Mouse (Mus musculus) testis, postnatal 10 days (tissue): ENCODE measurements around the gene Adgrb2.

Source experiments
- DNase-seq: peaks from one replicate; pipeline ENCODE4 v3.0.0; 2021; ENCODE audit warnings: low spot score

Adgrb2 gene

GRCm38 (mm10) chr4:130031146-130031545 is 46.5 kb downstream of the Adgrb2 start:
- DNase-seq: no peak

DNA sequence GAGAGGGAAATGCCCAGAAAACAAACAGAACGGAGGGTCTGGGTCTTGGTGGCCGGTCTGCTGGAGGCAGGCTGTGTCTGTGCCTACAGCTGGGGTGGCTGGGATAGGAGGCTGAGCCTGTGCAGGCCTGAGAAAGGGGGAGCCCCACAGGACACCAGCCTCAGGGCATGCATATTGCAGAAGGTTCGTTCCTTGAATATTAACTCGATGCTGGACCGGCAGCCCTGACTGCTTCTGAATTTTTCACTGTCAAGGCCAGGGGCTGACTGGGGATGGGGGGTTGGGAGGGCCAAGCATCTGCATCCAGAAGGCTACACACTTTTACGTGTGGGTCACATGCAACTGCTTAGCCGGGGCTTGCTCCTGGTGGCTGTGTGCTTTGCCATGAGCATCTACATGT is 48.8 kb downstream of the Adgrb2 start:
- DNase-seq: no peak

- DNase-seq: no peak
Measured at GRCm38 (mm10) chr4:130036112-130036511, 51.4 kb downstream of the Adgrb2 start.

GRCm38 (mm10) chr4:130036573-130037401 is 52.1 kb downstream of the Adgrb2 start:
- DNase-seq: peak; percentile 77

DNA sequence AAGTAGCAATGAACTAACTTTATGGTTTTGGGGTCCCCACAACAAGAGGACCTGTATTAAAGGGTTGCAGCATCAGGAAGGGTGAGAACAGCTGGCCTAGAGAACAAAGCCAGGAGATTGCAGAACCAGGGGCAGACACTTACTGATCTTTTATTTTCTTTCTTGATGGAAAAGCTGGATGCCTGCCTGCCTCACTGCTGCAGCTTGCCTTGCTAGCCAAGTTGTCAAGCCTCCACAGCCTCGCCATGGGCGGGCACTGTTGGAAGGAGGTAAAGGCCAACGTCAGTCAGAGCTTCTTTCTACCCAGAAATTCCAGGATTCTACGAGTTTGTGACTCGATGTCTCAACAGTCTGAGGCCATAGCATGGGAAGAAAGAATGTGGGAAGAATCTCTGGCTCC is 54.7 kb downstream of the Adgrb2 start:
- no peak for DNase-seq

GRCm38 (mm10) chr4:130041076-130041475 is 56.4 kb downstream of the Adgrb2 start:
- DNase-seq: no peak

GRCm38 (mm10) chr4:130044211-130044610 is 59.5 kb downstream of the Adgrb2 start:
- DNase-seq: no peak

DNA sequence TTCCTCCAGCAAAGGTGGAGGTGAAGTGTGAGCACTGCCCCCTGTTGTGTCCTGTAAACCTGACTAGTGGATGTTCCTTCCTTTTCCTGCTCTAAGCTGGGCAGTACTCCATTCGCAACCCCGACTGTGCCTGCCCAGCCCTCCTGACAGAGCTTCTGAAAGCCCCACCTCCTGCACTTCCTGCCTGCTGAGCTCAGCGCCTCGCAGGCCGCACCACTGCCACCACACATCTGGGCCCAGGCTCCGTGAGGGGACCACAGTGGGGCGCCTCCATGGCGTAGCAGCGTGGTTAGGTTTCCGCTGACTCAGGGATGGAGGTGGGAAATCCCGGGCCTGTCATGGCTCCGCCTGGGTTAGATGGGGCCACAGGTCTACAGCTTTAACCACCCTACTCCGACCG is 60.9 kb downstream of the Adgrb2 start:
- no peak for DNase-seq

DNA sequence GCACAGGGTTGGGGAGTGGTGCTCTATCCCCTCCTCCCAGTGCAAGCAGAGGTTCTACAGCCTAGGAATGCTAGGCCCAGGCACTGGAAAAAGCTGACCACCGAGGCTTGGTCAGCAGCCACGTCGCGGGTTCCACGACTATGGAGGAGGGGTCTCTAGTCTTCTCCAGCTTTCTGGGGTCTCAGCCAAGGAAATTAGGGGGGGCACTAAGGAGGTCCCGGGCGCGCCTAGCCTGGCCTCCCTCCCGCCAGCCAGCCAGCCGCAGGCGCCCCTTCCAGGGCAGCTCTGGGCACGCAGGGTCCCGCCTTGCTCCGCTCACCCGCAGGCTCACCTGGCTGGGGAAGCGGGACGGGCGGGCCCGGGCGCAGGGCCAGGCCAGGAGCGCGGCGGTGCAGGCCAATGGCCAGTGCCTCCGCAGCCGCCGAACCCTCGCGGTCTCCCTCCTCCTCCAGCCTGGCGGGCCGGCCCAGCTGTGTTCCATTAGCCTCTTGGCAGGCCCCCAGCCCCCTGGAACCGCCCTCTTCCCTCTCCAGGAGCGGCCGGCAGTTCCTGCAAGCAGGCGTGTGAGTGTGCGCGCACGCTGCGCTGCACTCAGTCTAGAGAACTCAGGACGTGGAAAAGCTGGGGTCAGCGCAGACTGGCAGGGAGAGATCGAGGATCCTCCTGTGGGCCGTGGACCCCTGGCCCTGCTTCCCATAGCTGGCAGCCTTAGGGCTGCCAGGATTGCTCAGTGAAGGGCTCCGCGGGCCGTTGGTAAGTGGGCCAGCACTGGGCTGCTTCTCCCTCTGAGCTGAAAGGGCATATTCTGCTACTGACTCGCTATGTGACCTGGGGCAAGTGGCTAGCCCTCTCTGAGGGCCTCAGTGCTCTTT is 62.9 kb downstream of the Adgrb2 start, which contains the start of gene Col16a1:
TSS of gene Col16a1 (plus strand) at position 510 of the 872 bp plus-strand sequence.
- peak; percentile 94 for DNase-seq

- DNase-seq: no peak
Measured at GRCm38 (mm10) chr4:130048203-130048479, 63.5 kb downstream of the Adgrb2 start.

DNA sequence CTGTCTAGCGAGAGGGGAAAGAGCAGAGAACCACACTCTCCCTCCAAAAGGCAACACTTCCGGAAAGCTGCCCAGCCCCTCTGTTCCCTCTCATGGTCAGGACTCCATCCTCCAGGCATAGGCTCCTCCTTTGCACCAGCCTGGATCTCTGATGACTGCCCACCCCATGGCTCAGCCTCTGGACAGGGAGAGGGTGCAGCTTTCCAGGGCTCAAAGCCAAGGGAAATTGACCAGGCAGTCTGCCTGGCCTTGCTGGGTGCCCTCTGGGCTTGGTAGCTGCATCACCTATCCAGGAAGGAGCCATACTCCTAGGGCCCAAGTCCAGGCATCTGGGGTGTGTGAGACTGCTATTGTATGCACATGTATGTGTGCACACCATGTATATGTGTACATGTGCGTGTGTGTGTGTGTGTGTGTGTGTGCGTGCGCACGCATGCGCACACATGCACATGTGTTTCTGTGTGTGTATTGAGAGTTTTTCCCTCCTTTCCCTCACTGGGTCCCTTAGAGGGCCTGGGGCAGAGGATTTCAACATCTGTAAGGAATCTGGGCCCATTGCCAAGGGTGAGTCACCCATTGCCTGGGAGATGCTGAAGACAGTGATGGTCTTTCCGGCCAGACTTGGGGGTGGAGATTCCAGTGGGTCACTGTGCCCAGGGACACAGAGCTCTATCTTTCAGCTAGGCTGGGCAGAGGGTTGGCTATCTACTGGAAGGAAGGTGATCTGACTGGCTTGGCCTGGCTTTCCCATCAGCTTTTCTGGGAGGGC is 65.6 kb downstream of the Adgrb2 start:
- DNase-seq: peak; percentile 78

DNA sequence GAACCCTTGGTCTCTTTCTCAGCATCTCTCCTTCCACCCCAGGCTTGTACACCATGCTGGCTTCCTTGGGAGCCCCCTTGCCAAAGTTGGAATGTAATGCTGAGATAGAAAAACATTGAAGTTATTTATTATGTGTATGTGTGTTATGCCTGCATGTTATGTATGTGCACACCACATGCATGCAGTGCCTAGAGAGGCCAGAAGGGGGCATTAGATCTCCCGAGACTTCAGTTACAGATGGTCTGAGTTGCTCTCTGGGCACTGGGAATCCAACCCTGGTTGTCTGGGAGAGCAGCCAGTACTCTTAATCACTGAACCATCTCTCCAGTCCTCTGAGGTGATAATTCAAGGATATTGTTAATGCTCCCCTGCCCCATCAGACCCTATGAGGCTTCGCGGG is 67.6 kb downstream of the Adgrb2 start:
- no peak for DNase-seq

GRCm38 (mm10) chr4:130053111-130053510 is 68.4 kb downstream of the Adgrb2 start:
- no peak for DNase-seq

GRCm38 (mm10) chr4:130054727-130055126 is 70.1 kb downstream of the Adgrb2 start:
- DNase-seq: no peak

GRCm38 (mm10) chr4:130055160-130056010 is 70.7 kb downstream of the Adgrb2 start:
- DNase-seq: no peak

- no peak for DNase-seq
Measured at GRCm38 (mm10) chr4:130056011-130056322, 71.3 kb downstream of the Adgrb2 start.

DNA sequence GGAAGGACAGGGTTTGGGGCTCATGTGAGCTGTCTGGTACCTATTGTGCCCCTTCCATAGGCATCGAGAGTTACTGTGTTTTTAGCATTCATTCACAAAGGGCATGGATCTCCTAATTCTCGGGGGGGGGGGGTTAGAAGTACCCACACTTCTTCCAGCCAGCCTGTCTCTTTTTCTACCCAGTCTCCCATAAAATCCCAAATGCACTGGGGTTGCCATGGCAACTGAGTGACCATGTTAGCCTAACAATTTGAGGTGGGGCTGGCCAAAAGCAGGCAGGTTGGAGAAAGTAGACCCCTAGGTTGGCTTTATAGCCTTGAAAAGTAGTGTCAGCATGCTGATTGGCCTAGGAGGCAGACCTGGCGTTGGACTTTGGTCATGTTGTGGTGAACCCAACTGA is 71.8 kb downstream of the Adgrb2 start:
- no peak for DNase-seq

DNA sequence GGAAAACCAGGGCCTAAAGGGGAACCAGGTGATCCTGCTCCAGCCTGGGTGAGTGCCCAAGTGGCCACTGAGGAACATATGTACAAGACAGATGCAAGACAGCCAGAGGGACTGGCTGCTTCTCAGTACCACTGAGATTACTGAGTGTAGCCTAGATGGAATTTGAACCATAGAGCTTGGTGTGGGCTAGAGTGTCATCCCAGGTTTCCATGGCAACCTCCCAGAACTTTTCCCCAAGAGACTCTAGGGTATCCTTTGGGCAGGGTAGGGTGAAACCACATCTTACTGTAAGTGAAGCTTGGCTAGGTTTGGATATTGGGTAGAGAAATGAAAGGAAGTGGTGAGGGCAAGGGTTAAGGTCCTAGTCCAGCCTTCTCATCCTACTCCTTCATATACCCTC is 76.3 kb downstream of the Adgrb2 start:
- DNase-seq: no peak

- DNase-seq: no peak
Measured at GRCm38 (mm10) chr4:130063191-130063590, 78.5 kb downstream of the Adgrb2 start.

GRCm38 (mm10) chr4:130066816-130067215 is 82.1 kb downstream of the Adgrb2 start:
- DNase-seq: peak; percentile 80

GRCm38 (mm10) chr4:130070523-130070922 is 85.9 kb downstream of the Adgrb2 start:
- no peak for DNase-seq

- no peak for DNase-seq
Measured at GRCm38 (mm10) chr4:130071758-130072157, 87.1 kb downstream of the Adgrb2 start.
